Mouse (Mus musculus): ENCODE measurements around the gene Zkscan5. TPM values are rescaled to one million over a fixed set of nuclear protein-coding genes. Genes with fewer than 3 reads are reported as not detected.

The Zkscan5 gene
- polyA plus RNA-seq, 1 experiment, result 9.3 TPM

- no peak overlapping the region for H3K27ac ChIP-seq (ENCODE audit: insufficient read depth, low read length)
- TF ChIP-seq CTCF (IDR thresholded peaks at IDR 0.05; ENCODE audit: extremely low read depth, insufficient read depth, low read length), result no peak
- TF ChIP-seq POLR2A (IDR thresholded peaks at IDR 0.05; ENCODE audit: extremely low read depth, insufficient read depth, low read length), result no peak
- H3K4me3 ChIP-seq (ENCODE audit: insufficient read depth, low read length), result no peak overlapping the region; the same call in 1 of the 2 replicates
- no peaks in the 10 kb centered on the region; the same call in 1 of the 2 replicates for H3K4me1 ChIP-seq (ENCODE audit: control insufficient read depth, insufficient read depth, low read length)
Observed at GRCm38 (mm10) chr5:145230641-145231040, 26.3 kb downstream of the Zkscan5 start.

- Histone ChIP-seq H3K27ac (ENCODE audit: insufficient read depth, low read length) (peak within 1 kb of the TSS; percentile 95), H3K4me1 (ENCODE audit: control insufficient read depth, insufficient read depth, low read length) (no peaks in the 10 kb centered on the region; the same call in 1 of the 2 replicates), H3K4me3 (ENCODE audit: insufficient read depth, low read length) (peak within 1 kb of the TSS; percentile 59)
- no peak for TF ChIP-seq CTCF (IDR thresholded peaks at IDR 0.05; ENCODE audit: extremely low read depth, insufficient read depth, low read length)
- TF ChIP-seq POLR2A (IDR thresholded peaks at IDR 0.05; ENCODE audit: extremely low read depth, insufficient read depth, low read length), result peak; percentile 90
Observed at GRCm38 (mm10) chr5:145231367-145231871, 27.1 kb downstream of the Zkscan5 start, which contains the start of gene Zfp655. Gene Zfp655 (plus strand): TSS chr5:145231715.

DNA sequence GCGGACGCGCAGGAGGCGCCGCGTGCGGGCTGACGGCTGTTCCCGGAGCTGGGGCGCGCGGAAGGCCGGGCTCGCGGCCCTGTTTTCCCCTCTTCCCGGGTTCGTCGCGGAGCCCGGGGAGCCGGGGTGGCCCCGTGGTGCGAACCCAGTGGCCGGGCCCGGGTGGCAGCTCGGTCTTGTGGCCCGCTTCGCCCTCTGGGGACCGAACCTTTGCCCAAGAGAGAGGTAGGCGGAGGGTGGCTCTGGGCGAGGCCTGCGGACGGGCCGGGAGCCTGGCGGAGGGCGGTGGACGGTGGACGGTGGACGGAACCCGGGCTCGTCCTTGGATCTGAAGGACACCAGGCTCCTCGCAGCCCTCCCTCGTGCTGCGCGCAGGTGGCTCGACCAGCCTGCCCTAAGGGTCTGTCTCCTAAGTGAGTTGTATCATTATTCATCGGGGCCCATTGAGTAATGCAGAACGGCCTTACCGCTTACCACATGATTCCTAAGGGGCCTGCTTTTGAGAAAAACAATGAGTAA, 27.6 kb downstream of the Zkscan5 start:
- TF ChIP-seq CTCF (IDR thresholded peaks at IDR 0.05; ENCODE audit: extremely low read depth, insufficient read depth, low read length), result no peak
- TF ChIP-seq POLR2A (IDR thresholded peaks at IDR 0.05; ENCODE audit: extremely low read depth, insufficient read depth, low read length), result no peak
- H3K4me3 ChIP-seq (ENCODE audit: insufficient read depth, low read length), result peak overlapping the region; percentile 59
- H3K4me1 ChIP-seq (ENCODE audit: control insufficient read depth, insufficient read depth, low read length), result no peaks in the 10 kb centered on the region; the same call in 1 of the 2 replicates
- H3K27ac ChIP-seq (ENCODE audit: insufficient read depth, low read length), result peak overlapping the region; percentile 25

DNA sequence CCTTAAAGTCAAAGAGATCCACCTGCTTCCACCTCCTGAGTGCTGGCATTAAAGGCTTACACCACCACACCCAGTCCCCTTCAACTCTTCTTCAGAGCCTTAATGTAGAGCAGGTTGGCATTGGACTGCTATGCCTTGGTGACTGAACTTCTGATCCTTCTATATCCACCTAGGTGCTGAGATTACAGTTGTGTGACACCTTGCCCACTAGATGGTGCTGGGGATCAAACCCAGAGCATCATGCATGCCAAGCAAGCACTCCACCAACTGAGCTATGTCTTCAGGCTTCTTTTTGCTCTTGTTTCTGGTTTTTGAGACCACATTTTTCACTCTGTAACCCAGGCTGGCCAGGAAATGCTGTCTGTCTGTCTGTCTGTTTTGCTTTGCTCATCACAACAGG, 30.3 kb downstream of the Zkscan5 start:
- TF ChIP-seq POLR2A (IDR thresholded peaks at IDR 0.05; ENCODE audit: extremely low read depth, insufficient read depth, low read length) (no peak), CTCF (IDR thresholded peaks at IDR 0.05; ENCODE audit: extremely low read depth, insufficient read depth, low read length) (peak; percentile 53)
- H3K4me3 ChIP-seq (ENCODE audit: insufficient read depth, low read length), result no peak overlapping the region
- H3K4me1 ChIP-seq (ENCODE audit: control insufficient read depth, insufficient read depth, low read length), result no peaks in the 10 kb centered on the region; the same call in 1 of the 2 replicates
- H3K27ac ChIP-seq (ENCODE audit: insufficient read depth, low read length), result no peak overlapping the region

- TF ChIP-seq CTCF (IDR thresholded peaks at IDR 0.05; ENCODE audit: extremely low read depth, insufficient read depth, low read length), result no peak
- TF ChIP-seq POLR2A (IDR thresholded peaks at IDR 0.05; ENCODE audit: extremely low read depth, insufficient read depth, low read length), result no peak
- Histone ChIP-seq H3K4me1 (ENCODE audit: control insufficient read depth, insufficient read depth, low read length) (no peaks in the 10 kb centered on the region), H3K4me3 (ENCODE audit: insufficient read depth, low read length) (no peak overlapping the region), H3K27ac (ENCODE audit: insufficient read depth, low read length) (no peak overlapping the region)
Observed at GRCm38 (mm10) chr5:145249520-145249919, 45.2 kb downstream of the Zkscan5 start.

Other genes with a start within 250 kb of the Zkscan5 start
- 33.8 and 34.0 TPM in 2 replicates for gene Smurf1, start 238.7 kb upstream of the Zkscan5 start, polyA plus RNA-seq (2012; rRNA removed)
- gene Gm4871, start 171.8 kb upstream of the Zkscan5 start, polyA plus RNA-seq (2012; rRNA removed), result not detected in 2 replicates
- gene 1700018F24Rik, start 161.6 kb upstream of the Zkscan5 start, polyA plus RNA-seq (2012; rRNA removed), result not detected in 2 replicates
- gene Arpc1a, start 120.7 kb upstream of the Zkscan5 start, polyA plus RNA-seq (2012; rRNA removed), result 253 and 254 TPM in 2 replicates
- not detected in 2 replicates for gene Kpna7, start 120.5 kb upstream of the Zkscan5 start, polyA plus RNA-seq (2012; rRNA removed)
- 74.5 and 84.6 TPM in 2 replicates for gene Arpc1b, start 90.3 kb upstream of the Zkscan5 start, polyA plus RNA-seq (2012; rRNA removed)
- gene Pdap1, start 64.3 kb upstream of the Zkscan5 start, polyA plus RNA-seq (2012; rRNA removed), result 74.2 and 92.2 TPM in 2 replicates
- 104 and 105 TPM in 2 replicates for gene Bud31, start 64.2 kb upstream of the Zkscan5 start, polyA plus RNA-seq (2012; rRNA removed)
- gene Ptcd1, start 37.5 kb upstream of the Zkscan5 start, polyA plus RNA-seq (2012; rRNA removed), result 16.4 and 18.5 TPM in 2 replicates
- gene Cpsf4, start 37.3 kb upstream of the Zkscan5 start, polyA plus RNA-seq (2012; rRNA removed), result 39.1 and 43.0 TPM in 2 replicates
- 380 and 392 TPM in 2 replicates for gene Atp5j2, start 12.5 kb upstream of the Zkscan5 start, polyA plus RNA-seq (2012; rRNA removed)
- gene Zkscan14, start 2.7 kb upstream of the Zkscan5 start, polyA plus RNA-seq (2012; rRNA removed), result 8.5 and 9.8 TPM in 2 replicates
- gene Zfp655, start 27.2 kb downstream of the Zkscan5 start, polyA plus RNA-seq (2012; rRNA removed), result 21.7 and 22.9 TPM in 2 replicates
- 15.1 and 15.8 TPM in 2 replicates for gene Zscan25, start 75.9 kb downstream of the Zkscan5 start, polyA plus RNA-seq (2012; rRNA removed)
- 0.04 and 0.06 TPM in 2 replicates for gene Cyp3a57, start 140.7 kb downstream of the Zkscan5 start, polyA plus RNA-seq (2012; rRNA removed)

All from cortical plate, adult 2 months (tissue).